Mouse (Mus musculus): ENCODE results near the gene Fnbp4. TPM values are rescaled to one million over a fixed set of nuclear protein-coding genes. Genes with fewer than 3 reads are reported as not detected.

Fnbp4 gene
- 96.9 and 106 TPM in 2 replicates for polyA plus RNA-seq (2014; fragmentation: Nextera tagmentation; extraction: Ambion mirVana)

GRCm38 (mm10) chr2:90745053-90745678, at the start of gene Fnbp4:
TSS of gene Fnbp4 (plus strand) at chr2:90745370.
- DNase-seq, result peak; percentile 100
- peak within 1 kb of the TSS; percentile 98 for H3K9ac ChIP-seq
- peak within 1 kb of the TSS; percentile 97 for H3K27ac ChIP-seq (ENCODE audit: low read depth)
- TF ChIP-seq CTCF (IDR thresholded peaks at IDR 0.05; ENCODE audit: low read depth), result peak; percentile 27
- H3K4me2 ChIP-seq, result peak within 1 kb of the TSS; percentile 91
- ATAC-seq (ENCODE audit: insufficient read depth), result peak; percentile 100
- peaks cover 8% of the 10 kb centered on the region; the same call in 1 of the 2 replicates for H3K4me1 ChIP-seq (ENCODE audit: insufficient read depth)
- H3K27me3 ChIP-seq (ENCODE audit: insufficient read depth, low read length), result no peaks in the 10 kb centered on the region
- WGBS, result under 1% methylated on average over 44 of the region's 44 CpGs
- peaks cover 14% of the 10 kb centered on the region for H3K36me3 ChIP-seq (ENCODE audit: insufficient read depth)
- H3K4me3 ChIP-seq (ENCODE audit: low read depth, low read length), result peak within 1 kb of the TSS; percentile 94
- H3K9me3 ChIP-seq (ENCODE audit: low read depth, low read length), result no peaks in the 10 kb centered on the region

- Histone ChIP-seq H3K9me3 (ENCODE audit: low read depth, low read length) (no peaks in the 10 kb centered on the region), H3K9ac (no peak overlapping the region), H3K27ac (ENCODE audit: low read depth) (no peak overlapping the region), H3K4me1 (ENCODE audit: insufficient read depth) (no peaks in the 10 kb centered on the region), H3K27me3 (ENCODE audit: insufficient read depth, low read length) (no peaks in the 10 kb centered on the region), H3K4me3 (ENCODE audit: low read depth, low read length) (no peak overlapping the region), H3K36me3 (ENCODE audit: insufficient read depth) (peaks cover 94% of the 10 kb centered on the region), H3K4me2 (no peak overlapping the region)
- DNase-seq, result no peak
- no peak for TF ChIP-seq CTCF (IDR thresholded peaks at IDR 0.05; ENCODE audit: low read depth)
- WGBS, result 84% methylated on average over 4 of the region's 4 CpGs
- ATAC-seq (ENCODE audit: insufficient read depth), result no peak
These were observed 44.2 kb upstream of the Fnbp4 start for GRCm38 (mm10) chr2:90700943-90701342.

- 94% methylated on average over 1 of the region's 1 CpGs for WGBS
- peaks cover 94% of the 10 kb centered on the region for H3K36me3 ChIP-seq (ENCODE audit: insufficient read depth)
These were observed 36.6 kb upstream of the Fnbp4 start for GRCm38 (mm10) chr2:90708548-90708947.

GRCm38 (mm10) chr2:90715555-90716092, 29.5 kb upstream of the Fnbp4 start:
- H3K27ac ChIP-seq (ENCODE audit: low read depth), result no peak overlapping the region
- TF ChIP-seq CTCF (IDR thresholded peaks at IDR 0.05; ENCODE audit: low read depth), result no peak
- H3K4me2 ChIP-seq, result no peak overlapping the region
- 81% methylated on average over 7 of the region's 7 CpGs for WGBS
- H3K9me3 ChIP-seq (ENCODE audit: low read depth, low read length), result no peaks in the 10 kb centered on the region
- no peak overlapping the region for H3K9ac ChIP-seq
- ATAC-seq (ENCODE audit: insufficient read depth), result peak; percentile 58
- no peak overlapping the region for H3K4me3 ChIP-seq (ENCODE audit: low read depth, low read length)
- H3K4me1 ChIP-seq (ENCODE audit: insufficient read depth), result no peaks in the 10 kb centered on the region
- no peaks in the 10 kb centered on the region for H3K27me3 ChIP-seq (ENCODE audit: insufficient read depth, low read length)
- DNase-seq, result no peak
- H3K36me3 ChIP-seq (ENCODE audit: insufficient read depth), result peaks cover 86% of the 10 kb centered on the region

More at GRCm38 (mm10) chr2:90708548-90708947, 36.6 kb upstream of the Fnbp4 start:
- Histone ChIP-seq H3K4me1 (ENCODE audit: insufficient read depth) (no peaks in the 10 kb centered on the region), H3K9ac (no peak overlapping the region), H3K4me2 (no peak overlapping the region), H3K4me3 (ENCODE audit: low read depth, low read length) (no peak overlapping the region), H3K9me3 (ENCODE audit: low read depth, low read length) (no peaks in the 10 kb centered on the region), H3K27ac (ENCODE audit: low read depth) (no peak overlapping the region), H3K27me3 (ENCODE audit: insufficient read depth, low read length) (no peaks in the 10 kb centered on the region)
- ATAC-seq (ENCODE audit: insufficient read depth), result no peak
- no peak for DNase-seq
- TF ChIP-seq CTCF (IDR thresholded peaks at IDR 0.05; ENCODE audit: low read depth), result no peak

GRCm38 (mm10) chr2:90717366-90717765, 27.8 kb upstream of the Fnbp4 start:
- Histone ChIP-seq H3K9me3 (ENCODE audit: low read depth, low read length) (no peaks in the 10 kb centered on the region), H3K9ac (no peak overlapping the region), H3K36me3 (ENCODE audit: insufficient read depth) (peaks cover 85% of the 10 kb centered on the region), H3K4me1 (ENCODE audit: insufficient read depth) (no peaks in the 10 kb centered on the region), H3K4me3 (ENCODE audit: low read depth, low read length) (no peak overlapping the region), H3K4me2 (no peak overlapping the region), H3K27me3 (ENCODE audit: insufficient read depth, low read length) (no peaks in the 10 kb centered on the region), H3K27ac (ENCODE audit: low read depth) (no peak overlapping the region)
- ATAC-seq (ENCODE audit: insufficient read depth), result no peak
- 94% methylated on average over 4 of the region's 4 CpGs for WGBS
- DNase-seq, result no peak
- TF ChIP-seq CTCF (IDR thresholded peaks at IDR 0.05; ENCODE audit: low read depth), result no peak

- DNase-seq, result no peak
- WGBS, result 94% methylated on average over 5 of the region's 5 CpGs
- peaks cover 85% of the 10 kb centered on the region for H3K36me3 ChIP-seq (ENCODE audit: insufficient read depth)
These were observed 27.2 kb upstream of the Fnbp4 start for GRCm38 (mm10) chr2:90717948-90718347.

GRCm38 (mm10) chr2:90726818-90727217, 18.4 kb upstream of the Fnbp4 start:
- Histone ChIP-seq H3K4me3 (ENCODE audit: low read depth, low read length) (no peak overlapping the region), H3K27ac (ENCODE audit: low read depth) (no peak overlapping the region), H3K4me2 (no peak overlapping the region), H3K9me3 (ENCODE audit: low read depth, low read length) (no peaks in the 10 kb centered on the region), H3K4me1 (ENCODE audit: insufficient read depth) (no peaks in the 10 kb centered on the region), H3K36me3 (ENCODE audit: insufficient read depth) (peaks cover 94% of the 10 kb centered on the region), H3K9ac (no peak overlapping the region), H3K27me3 (ENCODE audit: insufficient read depth, low read length) (no peaks in the 10 kb centered on the region)
- DNase-seq (no peak), ATAC-seq (ENCODE audit: insufficient read depth) (no peak)
- 95% methylated on average over 3 of the region's 3 CpGs for WGBS
- no peak for TF ChIP-seq CTCF (IDR thresholded peaks at IDR 0.05; ENCODE audit: low read depth)

More at GRCm38 (mm10) chr2:90717948-90718347, 27.2 kb upstream of the Fnbp4 start:
- Histone ChIP-seq H3K4me1 (ENCODE audit: insufficient read depth) (no peaks in the 10 kb centered on the region), H3K4me3 (ENCODE audit: low read depth, low read length) (no peak overlapping the region), H3K27ac (ENCODE audit: low read depth) (no peak overlapping the region), H3K9me3 (ENCODE audit: low read depth, low read length) (no peaks in the 10 kb centered on the region), H3K27me3 (ENCODE audit: insufficient read depth, low read length) (no peaks in the 10 kb centered on the region), H3K9ac (no peak overlapping the region), H3K4me2 (no peak overlapping the region)
- ATAC-seq (ENCODE audit: insufficient read depth), result no peak
- TF ChIP-seq CTCF (IDR thresholded peaks at IDR 0.05; ENCODE audit: low read depth), result no peak

All from lung, embryonic 14.5 days (tissue).